Mouse (Mus musculus): ENCODE measurements at regions not wholly inside any gene's neighbourhood (a gene's known extent, or its start where the extent isn't known, plus 50 kb on each side); places are given as distances from the start of the nearest gene placed in this dataset.

GRCm38 (mm10) chr16:90615791-90616190 is 111.4 kb downstream of the Mis18a start:
- no peak for DNase-seq
- intact Hi-C loops (cut with DNase I) = no loop called here

- DNase-seq = no peak
- intact Hi-C loops (cut with DNase I) = no loop called here
Observed at GRCm38 (mm10) chr16:90614137-90614536, 113.1 kb downstream of the Mis18a start.

- intact Hi-C loops (cut with DNase I) = no loop called here
- no peak for DNase-seq
Observed at GRCm38 (mm10) chr16:90610097-90610808, 117.0 kb downstream of the Mis18a start.

GRCm38 (mm10) chr16:90599329-90599870 is 127.8 kb downstream of the Mis18a start:
- no peak for DNase-seq
- intact Hi-C loops (cut with DNase I) = no loop called here

- DNase-seq = no peak
- intact Hi-C loops (cut with DNase I) = no loop called here
Observed at GRCm38 (mm10) chr16:90598727-90599126, 128.5 kb downstream of the Mis18a start.

- intact Hi-C loops (cut with DNase I) = no loop called here
- no peak for DNase-seq
Observed at GRCm38 (mm10) chr16:90592721-90593481, 134.3 kb downstream of the Mis18a start.

GRCm38 (mm10) chr16:90585171-90585570 is 142.0 kb downstream of the Mis18a start:
- intact Hi-C loops (cut with DNase I) = no loop called here
- no peak for DNase-seq

GRCm38 (mm10) chr16:90580411-90580810 is 146.8 kb downstream of the Mis18a start:
- intact Hi-C loops (cut with DNase I) = no loop called here
- DNase-seq = peak; percentile 11

- intact Hi-C loops (cut with DNase I) = no loop called here
Observed at GRCm38 (mm10) chr16:90571107-90571506, 156.1 kb downstream of the Mis18a start.

GRCm38 (mm10) chr16:90569826-90570225 is 157.4 kb downstream of the Mis18a start:
- intact Hi-C loops (cut with DNase I) = no loop called here
- no peak for DNase-seq

More at GRCm38 (mm10) chr16:90571107-90571506, 156.1 kb downstream of the Mis18a start:
- DNase-seq = no peak

- DNase-seq = no peak
- intact Hi-C loops (cut with DNase I) = no loop called here
Observed at GRCm38 (mm10) chr16:90565182-90565581, 162.0 kb downstream of the Mis18a start.

- intact Hi-C loops (cut with DNase I) = no loop called here
- DNase-seq = no peak
Observed at GRCm38 (mm10) chr16:90553120-90553519, 167.3 kb downstream of the Hunk start.

GRCm38 (mm10) chr16:90551041-90551440 is 165.2 kb downstream of the Hunk start:
- no peak for DNase-seq

GRCm38 (mm10) chr16:90550058-90550795 is 164.4 kb downstream of the Hunk start:
- intact Hi-C loops (cut with DNase I) = no loop called here
- DNase-seq = peak; percentile 7

More at GRCm38 (mm10) chr16:90551041-90551440, 165.2 kb downstream of the Hunk start:
- intact Hi-C loops (cut with DNase I) = no loop called here

All from left cerebral cortex, postnatal 4 days (tissue).